Mouse (Mus musculus): Measurements from ENCODE around the gene Shisa8. TPM values are rescaled to one million over a fixed set of nuclear protein-coding genes. Genes with fewer than 3 reads are reported as not detected.

Shisa8 gene
- total RNA-seq, 2 experiments from 2014 or later = 0.23 TPM; not detected in 1

DNA sequence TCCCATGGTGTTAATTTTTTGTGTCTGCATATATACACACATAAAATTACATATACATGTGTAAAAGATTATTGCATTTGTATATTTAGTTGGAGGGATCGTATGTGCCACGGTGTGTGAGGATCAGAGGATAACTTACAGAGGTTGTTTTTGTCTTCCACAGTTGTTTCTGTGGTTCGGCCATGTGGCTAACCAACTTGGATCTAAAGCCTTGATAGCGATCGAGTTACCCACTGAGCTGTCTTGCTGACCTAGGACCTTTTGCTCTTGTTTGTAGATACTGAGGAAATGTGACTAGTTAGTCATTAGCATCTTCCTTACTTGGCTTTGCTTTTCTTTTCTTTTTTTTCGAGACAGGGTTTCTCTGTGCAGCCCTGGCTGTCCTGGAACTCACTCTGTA lies 56.3 kb downstream of the Shisa8 start:
- DNase-seq (ENCODE audit: low spot score in 2 of 2) = no peak

Small RNA genes within 50 kb of the gene (microRNA-seq; reads per million reads assigned to microRNA genes)
- 16.1 reads per million, percentile 31 among the genes with 10 or more reads in this experiment for gene Mir33

Other genes with a start within 250 kb of the Shisa8 start
- gene 1700029P11Rik, start 232.3 kb downstream of the Shisa8 start, total RNA-seq (2021) = not detected
- 10 to 100 TPM; 26.2 to 28.6 TPM for gene Xrcc6, start 225.0 kb downstream of the Shisa8 start, total RNA-seq (2021)
- 10 to 100 TPM; 21.9 to 23.9 TPM for gene Desi1, start 179.0 kb downstream of the Shisa8 start, total RNA-seq (2021)
- gene Snu13, start 165.2 kb downstream of the Shisa8 start, total RNA-seq (2021) = 10 to 100 TPM; 60.2 to 64.0 TPM
- gene 4930407I10Rik, start 153.7 kb downstream of the Shisa8 start, total RNA-seq (2021) = not detected
- under 1 TPM in 1 of 2 experiments, not detected in 1; 0.16 TPM for gene Mei1, start 142.8 kb downstream of the Shisa8 start, total RNA-seq (2021)
- gene Ccdc134, start 84.9 kb downstream of the Shisa8 start, total RNA-seq (2021) = 10 to 100 TPM; 45.5 to 49.4 TPM
- 10 to 100 TPM; 77.9 to 96.4 TPM for gene Srebf2, start 65.6 kb downstream of the Shisa8 start, total RNA-seq (2021)
- under 1 TPM in 1 of 2 experiments, not detected in 1; 0.66 TPM for gene Tnfrsf13c, start 11.6 kb upstream of the Shisa8 start, total RNA-seq (2021)
- gene Cenpm, start 31.9 kb upstream of the Shisa8 start, total RNA-seq (2021) = 10 to 100 TPM in 1 of 2 experiments, 1 to 10 TPM in 1; 8.5 to 14.4 TPM
- not detected for gene 1500009C09Rik, start 39.6 kb upstream of the Shisa8 start, total RNA-seq (2021)
- gene Sept3, start 62.1 kb upstream of the Shisa8 start, total RNA-seq (2021) = 1 to 10 TPM; 1.2 to 1.9 TPM
- gene Wbp2nl, start 86.1 kb upstream of the Shisa8 start, total RNA-seq (2021) = not detected
- gene Naga, start 126.1 kb upstream of the Shisa8 start, total RNA-seq (2021) = 10 to 100 TPM; 42.0 to 44.4 TPM
- gene Pheta2, start 126.1 kb upstream of the Shisa8 start, total RNA-seq (2021) = 10 to 100 TPM in 1 of 2 experiments, 1 to 10 TPM in 1; 8.7 to 10.9 TPM
- gene Smdt1, start 126.1 kb upstream of the Shisa8 start, total RNA-seq (2021) = 100 to 1,000 TPM; 135 to 144 TPM
- gene Ndufa6, start 141.5 kb upstream of the Shisa8 start, total RNA-seq (2021) = 100 to 1,000 TPM; 306 to 308 TPM
- gene Cyp2d22, start 167.4 kb upstream of the Shisa8 start, total RNA-seq (2021) = 10 to 100 TPM; 17.3 to 17.9 TPM
- under 1 TPM in 1 of 2 experiments, not detected in 1; 0.21 TPM for gene Cyp2d11, start 181.2 kb upstream of the Shisa8 start, total RNA-seq (2021)
- under 1 TPM in 1 of 2 experiments, not detected in 1; 0.86 TPM for gene Cyp2d10, start 194.4 kb upstream of the Shisa8 start, total RNA-seq (2021)
- gene Cyp2d9, start 220.6 kb upstream of the Shisa8 start, total RNA-seq (2021) = under 1 TPM in 1 of 2 experiments, not detected in 1; 0.23 TPM